Mouse (Mus musculus) 416B (cell line): ENCODE measurements at regions not wholly inside any gene's neighbourhood (a gene's known extent, or its start where the extent isn't known, plus 50 kb on each side); places are given as distances from the start of the nearest gene placed in this dataset.
A peak's percentile ranks its signal among the peaks of the same experiment; 100 is the strongest.
"Not testable (repeated sequence)": the region's sequence is repeated elsewhere in the genome, so short reads cannot be mapped to it uniquely, and the experiment has no call there.

ENCODE experiments used
- DNase-seq: peaks from one replicate; pipeline ENCODE4 v3.0.0; 2011; ENCODE audit warnings: low read depth

GRCm38 (mm10) chr10:96372616-96373346, 236.4 kb downstream of the Gm5426 start:
- no peak for DNase-seq

- no peak for DNase-seq
These were observed 237.1 kb downstream of the Gm5426 start for GRCm38 (mm10) chr10:96373481-96373880.

DNA sequence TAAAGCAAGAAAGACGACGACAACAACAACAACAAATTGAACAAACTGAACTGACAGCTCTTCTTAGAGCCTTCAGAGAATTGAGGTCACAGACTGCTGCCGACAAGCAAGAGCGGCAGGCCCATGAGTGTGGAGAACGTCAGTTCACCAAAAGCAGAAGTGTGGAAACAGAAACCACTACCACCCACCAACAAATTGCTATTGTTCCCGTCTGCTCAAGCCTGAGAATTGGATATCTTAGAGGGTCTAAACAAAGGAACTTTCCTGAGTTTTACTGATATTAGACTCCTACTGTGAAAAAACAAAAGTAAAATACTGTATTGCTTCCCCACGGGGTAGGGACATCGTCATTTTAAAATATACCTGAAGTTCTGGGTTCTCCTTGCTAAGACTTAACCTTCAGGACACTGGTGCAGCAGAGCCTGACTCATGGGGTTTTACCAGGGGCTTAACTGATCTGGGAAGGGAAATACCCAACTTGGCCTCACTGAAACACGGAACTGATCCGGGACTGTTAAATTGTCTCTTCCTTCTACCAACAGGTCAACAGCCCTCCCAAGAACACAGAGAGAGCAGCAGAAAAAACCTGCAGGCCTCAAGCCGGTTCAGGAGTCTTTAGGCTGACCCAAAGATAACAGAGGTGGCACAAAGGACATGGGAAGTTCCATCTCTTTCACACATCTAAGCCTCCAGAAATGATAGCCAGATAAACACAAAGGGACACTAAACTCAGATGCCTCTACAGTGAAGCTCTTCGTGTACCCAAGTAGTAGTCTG, 238.1 kb downstream of the Gm5426 start:
- DNase-seq: peak; percentile 26

GRCm38 (mm10) chr10:96375070-96375447, 238.7 kb downstream of the Gm5426 start:
- DNase-seq: no peak

DNA sequence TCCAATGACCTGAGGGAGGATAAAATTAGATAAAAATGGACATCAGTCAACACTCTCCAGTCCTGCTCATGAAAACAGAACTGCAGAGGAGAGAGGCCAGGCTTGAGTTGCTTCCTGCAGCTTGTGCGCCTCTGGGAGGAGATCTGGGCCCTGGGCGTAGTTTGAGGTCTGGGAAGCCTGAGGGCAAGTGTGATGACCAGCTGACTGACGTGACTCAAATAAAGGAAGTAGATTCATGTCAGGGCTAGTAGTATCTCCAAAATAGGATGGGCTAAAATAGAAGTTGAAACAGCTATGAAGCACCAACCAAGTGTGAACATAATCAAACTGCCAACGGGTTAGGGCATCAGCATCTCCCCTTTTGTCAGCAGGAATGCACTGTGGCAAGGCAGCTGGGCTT, 239.3 kb upstream of the Btg1 start:
- peak; percentile 13 for DNase-seq

GRCm38 (mm10) chr10:96379016-96379771, 237.6 kb upstream of the Btg1 start:
- DNase-seq: no peak

DNA sequence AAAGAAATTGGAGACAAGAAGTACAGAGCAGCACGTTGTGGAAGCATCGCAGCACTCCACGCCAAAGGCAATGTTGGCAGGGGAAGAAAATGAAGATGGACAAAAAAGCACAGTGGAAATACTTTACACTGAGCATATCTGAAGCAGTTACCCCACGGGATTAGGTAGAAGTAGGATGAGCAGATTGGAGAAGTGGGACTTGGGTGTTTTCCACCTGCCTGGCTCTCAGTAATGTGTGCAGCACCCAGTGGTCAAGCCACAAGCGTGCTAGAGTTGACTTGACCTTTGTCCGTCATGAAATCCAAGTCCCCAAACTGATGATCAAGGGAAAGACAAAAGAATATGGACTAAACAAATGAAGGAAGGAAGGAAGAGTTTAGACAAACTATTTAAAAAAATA, 235.1 kb upstream of the Btg1 start:
- no peak for DNase-seq

DNA sequence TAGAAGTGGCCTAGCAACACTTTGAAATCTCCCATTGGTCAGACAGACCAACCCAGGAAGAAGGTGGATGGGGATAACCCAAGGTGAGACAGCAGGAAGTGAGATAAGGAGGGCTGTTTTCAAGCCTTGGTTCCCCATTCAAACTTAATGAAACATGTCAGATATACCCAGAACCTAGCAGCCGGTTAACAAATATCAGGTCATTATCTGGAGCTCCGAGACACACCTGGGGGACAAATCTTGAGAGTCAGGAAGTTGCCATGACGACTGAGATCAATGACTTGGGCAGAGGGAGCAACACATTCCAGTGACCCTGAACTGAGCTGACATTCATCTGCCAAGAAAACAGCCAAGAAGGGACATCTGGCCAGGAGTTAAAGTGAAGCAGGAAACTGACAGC, 225.1 kb upstream of the Btg1 start:
- no peak for DNase-seq

DNA sequence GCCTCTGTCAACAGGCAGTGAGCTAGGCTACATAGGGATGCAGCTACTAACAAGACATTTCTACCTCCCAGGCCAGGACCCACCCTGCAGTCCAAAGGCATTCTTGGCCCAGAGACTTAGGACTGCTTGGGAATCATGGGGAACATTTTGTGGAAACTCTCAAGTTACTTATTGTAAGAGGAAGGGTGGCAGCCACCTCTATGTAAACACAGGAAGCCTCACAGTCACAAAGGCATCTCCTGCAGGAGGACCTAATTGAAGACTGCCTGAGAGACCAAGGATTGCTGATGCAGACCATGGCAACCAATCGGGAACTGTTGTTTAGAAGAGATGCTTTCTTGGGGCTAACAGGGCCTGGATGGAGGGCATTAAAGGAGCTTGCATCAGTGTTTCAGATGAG, 224.0 kb upstream of the Btg1 start:
- no peak for DNase-seq

DNA sequence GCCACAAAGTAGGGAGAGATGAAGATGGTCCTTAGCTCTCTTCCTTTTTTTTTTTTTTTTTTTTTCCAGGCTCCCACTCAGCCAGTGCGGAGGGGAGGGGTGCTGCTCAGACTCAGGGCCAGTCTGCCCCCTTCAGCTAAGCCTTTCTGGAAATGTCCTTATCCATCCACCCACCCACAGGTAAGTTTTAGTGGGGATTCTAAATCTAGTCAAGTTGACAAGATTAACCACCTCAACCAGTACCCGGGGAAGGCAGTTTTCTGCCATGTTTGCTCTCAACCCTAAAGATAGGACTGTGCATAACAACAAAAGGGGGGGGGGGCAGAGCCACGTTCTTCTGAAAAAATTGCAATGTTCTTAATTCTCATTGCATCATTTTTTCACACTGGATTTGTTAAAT, 222.6 kb upstream of the Btg1 start:
- no peak for DNase-seq

DNA sequence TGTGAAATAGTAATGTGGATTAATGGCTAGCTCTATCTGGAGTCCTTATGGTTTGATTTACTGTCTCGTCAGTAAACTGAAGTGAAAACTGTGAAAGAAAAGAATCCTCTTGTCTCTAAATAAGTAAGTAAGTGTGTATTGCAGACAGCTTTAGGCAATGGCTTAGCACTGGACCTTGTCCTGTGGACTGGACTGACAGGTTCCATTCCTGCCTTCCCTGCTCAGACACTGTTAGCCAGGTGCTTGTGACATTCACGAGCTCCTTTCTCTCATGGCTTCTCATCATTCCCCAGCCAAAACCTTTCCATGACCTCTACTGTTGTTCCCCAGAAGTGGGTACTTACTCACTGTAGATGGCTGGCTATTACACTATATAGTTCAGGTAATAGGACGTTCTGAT, 221.8 kb upstream of the Btg1 start:
- DNase-seq: no peak

- DNase-seq: no peak
These were observed 218.8 kb upstream of the Btg1 start for GRCm38 (mm10) chr10:96397931-96398561.

GRCm38 (mm10) chr10:96398562-96399288, 218.1 kb upstream of the Btg1 start:
- DNase-seq: no peak

DNA sequence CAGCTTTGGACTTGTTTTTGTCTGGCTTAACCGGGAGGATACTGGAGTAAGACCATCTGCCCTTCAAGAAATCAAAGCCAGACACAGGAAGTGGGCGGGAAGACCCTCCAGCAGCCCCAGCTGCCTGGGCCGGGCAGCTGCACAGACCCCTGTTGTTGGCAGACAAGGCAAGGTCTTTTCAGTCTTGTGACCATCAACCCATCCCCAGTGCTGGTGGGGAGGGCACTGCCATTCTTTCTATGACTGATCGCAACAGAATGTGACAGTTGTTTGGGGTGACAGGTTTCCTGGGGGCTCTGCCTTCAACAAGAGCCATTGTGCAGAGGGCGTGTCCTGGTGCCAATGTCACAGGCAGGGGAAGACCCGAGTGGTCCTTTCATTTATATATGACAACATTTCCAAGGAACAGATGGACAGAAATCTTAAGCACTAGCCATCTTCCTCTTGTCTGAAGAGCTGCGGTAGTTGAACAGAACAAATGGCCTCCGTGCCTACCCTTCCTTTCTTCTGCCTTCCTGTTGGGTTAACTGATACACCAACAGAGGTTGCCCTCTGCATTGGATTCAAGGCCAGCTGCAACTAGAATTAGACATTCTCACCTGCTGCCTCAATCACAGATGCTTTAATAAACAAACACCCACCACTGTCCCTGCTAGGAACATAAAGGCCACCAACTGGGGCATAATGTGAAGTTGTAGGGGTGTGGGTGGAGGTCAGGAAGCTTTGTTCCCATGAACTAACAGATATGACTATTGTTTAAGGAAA, 217.0 kb upstream of the Btg1 start:
- no peak for DNase-seq

GRCm38 (mm10) chr10:96400793-96401192, 216.0 kb upstream of the Btg1 start:
- peak; percentile 66 for DNase-seq

DNA sequence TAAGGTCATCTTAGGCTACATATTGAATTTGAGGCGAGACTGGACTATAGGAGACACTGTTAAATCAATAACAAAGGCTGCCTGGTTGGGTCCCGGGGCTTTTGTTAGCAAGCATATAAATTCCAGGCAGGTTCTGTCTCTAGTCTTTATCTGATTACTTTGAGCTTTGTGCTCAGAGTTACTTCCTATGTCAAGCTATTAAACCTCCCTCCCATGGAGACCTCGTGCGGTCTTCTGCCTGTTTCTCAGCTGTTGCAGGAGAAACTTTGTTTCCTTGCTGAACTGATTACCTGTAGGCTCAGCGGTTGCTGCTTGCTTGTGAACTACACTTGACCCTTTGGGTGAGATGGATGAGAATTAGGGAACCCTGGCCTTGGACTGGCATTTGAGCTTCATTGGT, 210.5 kb upstream of the Btg1 start:
- DNase-seq: no peak

- DNase-seq: peak; percentile 4
These were observed 209.0 kb upstream of the Btg1 start for GRCm38 (mm10) chr10:96407846-96408245.

DNA sequence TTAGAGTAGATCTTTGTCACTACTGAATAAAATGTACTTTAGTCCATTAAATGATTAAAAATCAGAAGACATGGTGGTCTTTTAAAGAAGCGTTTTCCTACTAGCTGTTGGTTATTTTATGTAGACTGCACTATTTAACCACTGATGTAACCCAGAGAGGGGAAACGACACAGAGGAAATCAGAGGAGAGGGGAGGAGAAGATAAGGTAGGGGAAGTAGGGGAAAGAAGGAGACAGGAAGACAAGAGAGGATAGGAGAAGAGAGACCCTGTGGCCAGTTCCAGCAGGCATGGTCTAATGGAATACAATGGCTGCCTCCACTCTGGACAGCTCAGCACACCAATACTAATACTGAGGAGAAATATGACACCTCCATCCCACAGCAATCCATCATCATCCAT, 208.6 kb upstream of the Btg1 start:
- no peak for DNase-seq

GRCm38 (mm10) chr10:96410028-96410427, 206.8 kb upstream of the Btg1 start:
- no peak for DNase-seq

- DNase-seq: no peak
These were observed 202.0 kb upstream of the Btg1 start for GRCm38 (mm10) chr10:96414807-96415206.

DNA sequence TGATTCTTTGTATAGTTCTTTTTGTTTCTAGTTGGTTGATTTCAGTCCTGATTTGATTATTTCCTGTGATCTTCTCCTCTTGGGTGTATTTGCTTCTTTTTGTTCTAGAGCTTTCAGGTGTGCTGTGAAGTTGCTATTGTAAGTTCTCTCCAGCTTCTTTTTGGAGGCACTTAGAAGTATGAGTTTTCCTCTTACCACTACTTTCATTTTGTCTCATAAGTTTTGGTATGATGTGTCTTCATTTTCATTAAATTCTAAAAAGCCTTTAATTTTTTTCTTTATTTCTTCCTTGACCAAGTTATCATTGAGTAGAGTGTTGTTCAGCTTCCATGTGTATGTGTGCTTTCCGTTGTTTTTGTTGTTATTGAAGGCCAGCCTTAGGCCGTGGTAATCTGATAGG, 195.3 kb upstream of the Btg1 start:
- not testable (repeated sequence) for DNase-seq
